Mouse (Mus musculus): ENCODE results near the gene Slc5a10. TPM values are rescaled to one million over a fixed set of nuclear protein-coding genes. Genes with fewer than 3 reads are reported as not detected.
"Not testable (repeated sequence)": the region's sequence is repeated elsewhere in the genome, so short reads cannot be mapped to it uniquely, and the experiment has no call there.

Slc5a10 gene
- total RNA-seq, 2 experiments from 2014 or later = not detected

DNA sequence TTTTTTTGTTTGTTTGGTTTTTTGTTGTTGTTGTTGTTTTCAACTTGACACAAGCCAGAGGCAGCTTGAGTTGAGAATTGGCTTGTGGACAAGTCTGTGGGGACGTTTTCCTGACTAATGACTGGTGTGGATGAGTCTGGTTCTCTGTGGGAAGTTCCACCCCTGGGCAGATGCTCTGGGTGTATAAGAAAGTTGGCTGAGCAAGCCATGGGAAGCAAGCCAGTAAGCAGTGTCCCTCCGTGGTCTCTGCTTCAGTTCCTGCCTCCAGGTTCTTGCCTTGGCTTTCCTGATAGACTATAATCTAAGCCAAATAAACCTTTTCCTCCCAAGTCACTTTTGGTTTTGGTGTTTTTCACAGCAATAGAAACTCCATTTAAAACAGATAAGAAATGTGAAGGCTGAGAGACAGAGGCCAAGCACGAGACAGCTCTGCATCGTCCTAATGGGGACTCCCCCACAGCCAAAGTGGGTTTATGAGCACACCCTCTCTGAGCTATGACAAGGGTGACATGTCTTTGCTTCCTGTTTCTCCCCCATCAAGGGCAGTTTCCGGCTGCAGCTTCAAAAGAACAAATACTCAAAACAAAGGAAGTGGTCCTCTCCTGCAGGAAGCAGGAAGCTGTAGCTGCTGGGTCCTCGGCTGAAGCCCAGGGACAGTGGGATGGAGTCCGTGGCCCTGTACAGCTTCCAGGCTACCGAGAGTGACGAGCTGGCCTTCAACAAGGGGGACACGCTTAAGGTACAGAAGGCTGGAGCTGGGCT, 67.8 kb downstream of the Slc5a10 start, which contains the start of gene Grap:
Gene Grap (plus strand): TSS at position 580 of the 762 bp plus-strand sequence.
- no peak for ATAC-seq (replicated peaks; ENCODE audit: low FRiP score, poor library complexity, severe bottlenecking)

- no peak for ATAC-seq (replicated peaks; ENCODE audit: low FRiP score, poor library complexity, severe bottlenecking)
Measured at GRCm38 (mm10) chr11:61652216-61652615, 68.4 kb downstream of the Slc5a10 start.

- no peak for ATAC-seq (replicated peaks; ENCODE audit: low FRiP score, poor library complexity, severe bottlenecking)
Measured at GRCm38 (mm10) chr11:61650470-61651265, 70.0 kb downstream of the Slc5a10 start.

DNA sequence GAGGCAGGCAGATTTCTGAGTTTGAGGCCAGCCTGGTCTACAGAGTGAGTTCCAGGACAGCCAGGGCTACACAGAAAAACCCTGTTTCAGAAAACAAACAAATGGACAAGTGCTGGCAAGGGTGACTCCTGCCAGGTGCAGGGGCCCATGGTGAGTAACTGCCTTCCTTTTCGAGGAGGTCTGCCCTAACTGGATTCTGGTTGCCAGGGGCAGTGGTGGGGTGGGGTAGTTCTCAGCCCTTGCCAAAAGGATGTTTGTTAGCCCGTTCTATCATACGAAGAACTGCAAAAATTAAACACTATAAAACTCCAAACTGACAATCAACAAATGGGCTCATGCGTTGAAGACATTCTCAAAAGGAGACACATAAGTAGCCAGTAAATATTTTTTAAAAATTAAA, 71.0 kb downstream of the Slc5a10 start:
- ATAC-seq (replicated peaks; ENCODE audit: low FRiP score, poor library complexity, severe bottlenecking) = no peak

GRCm38 (mm10) chr11:61649163-61649580, 71.5 kb downstream of the Slc5a10 start:
- ATAC-seq (replicated peaks; ENCODE audit: low FRiP score, poor library complexity, severe bottlenecking) = no peak

DNA sequence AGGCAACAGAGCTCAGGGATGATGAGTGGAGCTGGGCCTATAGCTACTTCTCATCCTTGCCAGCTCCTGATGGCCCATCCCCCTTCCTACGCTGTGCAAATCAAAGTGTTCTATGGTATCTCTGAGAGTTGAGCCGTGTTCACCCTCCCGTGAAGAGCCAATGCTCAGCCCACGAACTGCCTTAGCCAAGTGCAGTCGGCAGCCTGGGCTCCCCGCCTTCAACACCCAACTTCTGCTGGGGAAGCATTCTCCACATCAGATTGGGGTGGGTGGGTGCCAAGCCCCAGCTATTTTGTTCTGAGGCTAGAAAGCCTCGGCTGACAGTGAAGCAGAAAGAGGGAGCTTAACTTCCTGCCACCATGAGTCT, 71.9 kb downstream of the Slc5a10 start:
- no peak for ATAC-seq (replicated peaks; ENCODE audit: low FRiP score, poor library complexity, severe bottlenecking)

DNA sequence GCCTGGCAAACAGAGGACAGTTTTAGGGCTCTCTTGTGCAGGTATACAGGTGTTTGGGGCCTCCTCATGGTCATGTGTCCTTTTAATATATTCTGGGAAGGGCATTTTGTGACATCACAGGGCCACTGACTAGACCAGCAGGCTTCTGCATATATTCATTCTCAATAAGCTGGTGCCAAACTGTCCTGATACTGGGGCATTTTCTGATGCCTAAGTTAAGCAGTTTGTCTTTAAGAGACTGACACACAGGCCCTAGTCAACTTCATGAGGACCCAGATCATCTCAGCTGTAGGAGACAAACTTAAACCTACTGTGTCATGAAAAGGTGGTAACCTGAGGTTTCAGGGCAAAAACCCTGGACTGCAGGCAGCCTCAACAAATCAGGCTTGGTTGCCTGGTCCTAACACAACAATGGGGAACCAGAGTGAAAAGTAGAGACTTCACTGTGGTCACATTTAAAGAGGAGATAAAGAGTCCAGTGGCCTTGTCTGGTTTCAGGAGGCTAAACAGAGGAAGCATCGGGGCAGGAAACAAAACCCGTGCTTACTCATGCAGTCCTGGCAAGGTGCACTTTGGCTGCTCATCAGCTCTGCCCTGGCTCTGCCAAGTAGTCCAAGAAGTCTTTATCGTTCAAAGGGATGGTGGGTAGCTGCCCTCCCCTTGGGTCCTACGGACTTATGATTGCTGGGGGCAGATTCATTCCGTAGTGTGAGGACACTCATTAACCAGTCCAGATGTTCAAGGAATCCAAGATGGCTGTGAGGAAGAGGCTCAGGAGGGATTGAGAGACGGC, 72.5 kb downstream of the Slc5a10 start:
- no peak for ATAC-seq (replicated peaks; ENCODE audit: low FRiP score, poor library complexity, severe bottlenecking)

DNA sequence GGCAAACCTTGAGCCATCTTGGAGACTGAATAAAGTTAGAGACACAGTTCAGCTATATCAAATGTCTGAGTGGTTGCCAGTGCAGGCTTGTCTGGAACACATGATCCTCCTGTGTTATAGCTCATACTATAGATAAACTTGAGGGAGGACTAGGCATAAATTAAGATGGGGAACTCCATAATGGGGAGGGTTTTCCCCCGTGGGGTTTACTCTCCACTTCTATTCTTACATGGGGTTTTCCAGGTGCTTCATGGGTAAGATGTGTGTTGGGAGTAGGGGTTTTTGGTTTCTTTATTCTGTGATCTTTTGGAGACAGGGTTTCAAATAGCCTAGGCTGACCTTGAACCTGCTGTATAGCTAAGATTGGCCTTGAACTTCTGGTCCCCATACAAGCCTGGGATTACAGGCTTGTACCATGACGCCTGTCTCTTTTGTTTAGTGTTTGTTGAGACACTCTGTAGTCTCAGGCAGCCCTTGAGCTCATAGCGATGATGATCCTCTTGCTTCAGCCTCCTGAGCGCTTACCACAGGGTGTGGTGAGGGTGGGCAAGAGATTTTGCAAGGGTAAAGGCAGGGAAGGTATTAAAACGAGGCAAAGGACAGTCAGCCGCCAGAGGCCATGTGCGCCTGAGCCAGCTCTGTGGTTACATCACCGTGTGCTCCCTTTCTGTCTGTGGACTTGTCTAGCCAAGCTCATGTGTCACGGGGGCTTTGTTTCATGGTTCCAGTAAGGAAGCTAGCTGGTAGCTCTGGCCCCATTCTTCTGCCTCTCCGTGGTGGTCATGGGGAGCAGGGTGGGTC, 73.3 kb downstream of the Slc5a10 start:
- no peak for ATAC-seq (replicated peaks; ENCODE audit: low FRiP score, poor library complexity, severe bottlenecking)

GRCm38 (mm10) chr11:61646499-61647039, 74.1 kb downstream of the Slc5a10 start:
- no peak for ATAC-seq (replicated peaks; ENCODE audit: low FRiP score, poor library complexity, severe bottlenecking)

- ATAC-seq (replicated peaks; ENCODE audit: low FRiP score, poor library complexity, severe bottlenecking) = no peak
Measured at GRCm38 (mm10) chr11:61645357-61645857, 75.2 kb downstream of the Slc5a10 start.

GRCm38 (mm10) chr11:61644576-61645326, 75.9 kb downstream of the Slc5a10 start:
- no peak for ATAC-seq (replicated peaks; ENCODE audit: low FRiP score, poor library complexity, severe bottlenecking)

- no peak for ATAC-seq (replicated peaks; ENCODE audit: low FRiP score, poor library complexity, severe bottlenecking)
Measured at GRCm38 (mm10) chr11:61643184-61643961, 77.3 kb downstream of the Slc5a10 start.

DNA sequence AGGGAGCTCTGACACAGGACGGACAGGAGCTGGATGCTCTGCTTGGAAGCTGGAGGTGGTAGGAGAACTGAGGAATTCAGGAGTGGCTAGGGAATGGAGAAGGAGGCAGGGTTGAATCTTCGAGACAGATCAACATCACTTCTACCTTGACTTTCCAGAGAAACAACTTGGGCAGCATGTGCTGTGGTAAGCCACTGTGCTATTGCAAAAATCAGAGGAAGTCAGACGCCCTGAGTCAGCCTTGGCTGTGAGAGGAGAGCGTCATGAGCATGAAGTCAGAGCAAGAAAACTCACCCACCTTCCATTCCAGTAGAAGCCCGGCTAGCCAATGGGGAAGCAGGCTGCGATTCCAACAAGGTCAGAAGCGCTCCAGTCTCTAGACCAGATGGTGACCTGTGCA, 78.5 kb downstream of the Slc5a10 start:
- ATAC-seq (replicated peaks; ENCODE audit: low FRiP score, poor library complexity, severe bottlenecking) = no peak

DNA sequence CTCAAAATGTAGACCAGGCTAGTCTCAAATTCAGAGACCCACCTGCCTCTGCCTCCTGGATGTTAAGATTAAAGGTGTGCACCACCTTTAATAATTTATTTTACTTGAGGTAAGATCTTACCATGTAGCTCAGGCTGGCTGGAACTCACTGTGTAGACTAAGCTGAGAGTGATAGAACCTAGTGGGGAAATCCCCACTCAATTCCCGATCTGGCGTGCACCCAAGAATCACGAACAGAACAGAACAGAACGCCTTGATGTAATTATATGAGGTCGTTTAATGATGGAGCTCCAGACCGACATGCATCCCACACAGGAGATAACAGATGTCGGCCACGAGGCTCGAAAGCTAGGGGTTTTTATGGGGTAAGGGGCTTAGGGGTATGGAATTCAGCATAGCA, 80.0 kb downstream of the Slc5a10 start:
- not testable (repeated sequence) for ATAC-seq (replicated peaks; ENCODE audit: low FRiP score, poor library complexity, severe bottlenecking)

DNA sequence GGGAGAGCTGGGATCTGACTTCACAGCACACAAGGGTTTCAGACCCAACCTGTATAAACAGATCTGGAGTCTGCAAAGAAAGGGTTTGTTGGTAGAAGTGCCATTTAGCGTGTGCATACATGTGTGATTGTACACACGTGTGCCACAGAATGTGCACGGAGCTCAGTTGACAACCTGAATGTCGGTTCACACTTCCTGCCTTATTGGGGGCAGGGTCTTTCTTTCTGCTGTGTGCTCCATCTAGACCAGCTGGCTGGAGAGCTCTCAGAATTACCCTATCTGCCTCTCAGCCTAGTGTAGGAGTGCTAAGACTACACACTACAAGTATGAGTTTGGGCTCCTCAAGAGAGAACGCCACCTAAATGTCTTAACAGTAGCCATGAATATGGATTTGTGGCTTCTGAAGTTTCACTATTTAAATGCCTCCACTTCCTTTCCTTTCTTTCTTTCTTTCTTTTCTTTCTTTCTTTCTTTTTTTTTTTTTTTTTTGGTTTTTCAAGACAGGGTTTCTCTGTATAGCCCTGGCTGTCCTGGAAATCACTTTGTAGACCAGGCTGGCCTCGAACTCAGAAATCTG, 80.9 kb downstream of the Slc5a10 start:
- ATAC-seq (replicated peaks; ENCODE audit: low FRiP score, poor library complexity, severe bottlenecking) = no peak

DNA sequence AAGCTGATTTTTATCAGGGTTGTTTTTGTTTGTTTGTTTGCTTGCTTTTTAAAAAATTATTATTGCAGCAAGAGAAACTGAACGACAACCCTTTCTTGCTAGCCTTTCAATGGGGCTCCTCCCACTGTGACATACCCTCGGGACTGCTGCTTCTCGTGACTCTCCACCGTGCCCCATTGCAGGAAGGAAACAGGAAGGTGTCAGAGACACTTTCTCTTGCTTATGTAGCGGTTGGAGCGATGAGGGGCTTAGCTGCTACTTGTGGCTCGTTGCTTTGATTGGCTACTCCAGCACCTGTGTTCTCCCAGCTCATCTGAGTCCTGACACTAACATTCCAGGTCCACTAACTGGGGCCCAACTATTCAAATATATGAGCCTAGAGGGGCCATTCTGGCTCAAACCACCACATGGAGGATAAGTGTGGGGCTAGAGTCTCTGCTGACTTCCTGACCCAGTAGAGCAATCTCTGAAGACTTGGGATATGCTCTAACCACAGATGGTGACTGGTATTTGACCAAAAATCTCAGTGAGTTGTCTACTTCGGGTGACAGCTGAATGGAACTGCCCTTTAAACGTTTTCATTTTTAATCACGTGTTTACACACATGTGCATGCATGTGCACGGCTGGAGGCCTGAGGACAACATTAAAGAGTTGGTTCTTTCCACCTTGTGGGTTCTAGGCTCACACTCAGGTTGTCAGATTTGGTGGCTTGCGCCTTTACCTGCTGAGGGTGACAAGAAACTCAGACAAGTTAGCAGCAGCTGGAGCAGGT, 81.7 kb downstream of the Slc5a10 start:
- ATAC-seq (replicated peaks; ENCODE audit: low FRiP score, poor library complexity, severe bottlenecking) = no peak

GRCm38 (mm10) chr11:61637856-61638255, 82.8 kb downstream of the Slc5a10 start:
- no peak for ATAC-seq (replicated peaks; ENCODE audit: low FRiP score, poor library complexity, severe bottlenecking)
